Mouse (Mus musculus) splenic B cell, adult 2 months (primary cell): Measurements from ENCODE around the gene Adgrg3.
A peak's percentile ranks its signal among the peaks of the same experiment; 100 is the strongest.
"Not testable (repeated sequence)": the region's sequence is repeated elsewhere in the genome, so short reads cannot be mapped to it uniquely, and the experiment has no call there.

Experiments
- DNase-seq: peaks from one replicate; pipeline ENCODE4 v3.0.0-alpha.2; 2011; ENCODE audit warnings: low read depth, low spot score
- H3K27me3 ChIP-seq: 2 replicates; pipeline ENCODE4 v1.6.1; 2012; ENCODE audit warnings: mild to moderate bottlenecking, low read length, moderate library complexity, mixed read lengths; ENCODE audit not compliant: control insufficient read depth, poor library complexity, insufficient read depth, severe bottlenecking
- H3K36me3 ChIP-seq: 2 replicates; pipeline ENCODE4 v1.6.1; 2012; ENCODE audit warnings: mild to moderate bottlenecking, low read length, moderate library complexity, mixed read lengths; ENCODE audit not compliant: control insufficient read depth, poor library complexity, insufficient read depth, severe bottlenecking

Adgrg3 gene

DNA sequence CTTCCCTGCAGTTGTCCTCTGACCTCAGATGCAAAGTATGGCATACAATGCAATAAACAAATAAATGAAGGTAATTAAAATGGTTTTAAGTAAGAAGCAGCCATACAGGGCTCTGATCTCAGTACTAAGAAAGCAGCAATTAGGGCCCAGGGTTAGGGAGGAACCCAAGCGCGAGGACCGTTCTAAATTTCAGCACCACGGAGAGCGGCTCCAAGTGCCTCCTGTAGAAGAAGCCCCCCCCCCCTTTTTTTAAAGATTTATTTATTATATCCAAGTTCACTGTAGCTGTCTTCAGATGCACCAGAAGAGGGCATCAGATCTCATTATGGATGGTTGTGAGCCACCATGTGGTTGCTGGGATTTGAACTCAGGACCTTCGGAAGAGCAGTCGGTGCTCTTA, 10.9 kb downstream of the Adgrg3 start:
- H3K36me3 ChIP-seq, H3K27me3 ChIP-seq: not testable (repeated sequence)
- DNase-seq, result peak; percentile 21

DNA sequence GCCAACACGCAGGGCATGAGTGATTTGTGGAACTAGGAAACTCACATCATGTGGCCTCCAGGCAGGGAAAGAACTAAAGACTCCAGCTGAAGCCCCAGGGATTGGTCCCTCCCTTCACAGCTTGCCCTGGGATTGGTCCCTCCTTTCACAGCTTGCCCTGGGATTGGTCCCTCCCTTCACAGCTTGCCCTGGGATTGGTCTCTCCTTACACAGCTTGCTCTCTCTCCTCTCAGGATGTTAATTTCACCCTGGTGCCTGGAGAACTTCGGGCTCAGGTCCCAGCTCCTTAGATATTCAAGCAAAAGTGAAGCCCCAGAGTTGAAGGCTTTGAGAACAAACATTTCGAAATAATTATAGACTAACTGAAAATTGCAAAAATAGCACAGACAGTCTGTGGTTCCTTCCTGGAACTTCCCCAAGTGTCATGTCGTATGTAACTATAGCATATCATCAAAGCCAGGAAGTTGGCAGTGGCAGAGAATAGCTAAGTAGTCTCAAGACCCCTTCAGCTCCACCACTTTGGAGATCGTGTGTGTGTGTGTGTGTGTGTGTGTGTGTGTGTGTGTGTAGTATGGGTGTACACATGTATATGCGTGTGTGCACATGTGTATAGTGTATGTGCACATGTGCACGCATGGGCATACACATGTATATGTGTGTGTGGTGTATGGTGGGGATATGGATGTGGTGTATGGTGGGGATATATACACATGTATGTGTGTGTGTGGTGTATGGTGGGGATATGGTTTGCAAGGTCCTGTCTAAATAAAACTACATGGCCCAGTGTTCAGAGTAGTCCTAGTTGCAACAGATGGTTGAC, 19.8 kb downstream of the Adgrg3 start:
- H3K27me3 ChIP-seq, result no peaks in the 10 kb centered on the region
- no peaks in the 10 kb centered on the region for H3K36me3 ChIP-seq
- peak; percentile 22 for DNase-seq

DNA sequence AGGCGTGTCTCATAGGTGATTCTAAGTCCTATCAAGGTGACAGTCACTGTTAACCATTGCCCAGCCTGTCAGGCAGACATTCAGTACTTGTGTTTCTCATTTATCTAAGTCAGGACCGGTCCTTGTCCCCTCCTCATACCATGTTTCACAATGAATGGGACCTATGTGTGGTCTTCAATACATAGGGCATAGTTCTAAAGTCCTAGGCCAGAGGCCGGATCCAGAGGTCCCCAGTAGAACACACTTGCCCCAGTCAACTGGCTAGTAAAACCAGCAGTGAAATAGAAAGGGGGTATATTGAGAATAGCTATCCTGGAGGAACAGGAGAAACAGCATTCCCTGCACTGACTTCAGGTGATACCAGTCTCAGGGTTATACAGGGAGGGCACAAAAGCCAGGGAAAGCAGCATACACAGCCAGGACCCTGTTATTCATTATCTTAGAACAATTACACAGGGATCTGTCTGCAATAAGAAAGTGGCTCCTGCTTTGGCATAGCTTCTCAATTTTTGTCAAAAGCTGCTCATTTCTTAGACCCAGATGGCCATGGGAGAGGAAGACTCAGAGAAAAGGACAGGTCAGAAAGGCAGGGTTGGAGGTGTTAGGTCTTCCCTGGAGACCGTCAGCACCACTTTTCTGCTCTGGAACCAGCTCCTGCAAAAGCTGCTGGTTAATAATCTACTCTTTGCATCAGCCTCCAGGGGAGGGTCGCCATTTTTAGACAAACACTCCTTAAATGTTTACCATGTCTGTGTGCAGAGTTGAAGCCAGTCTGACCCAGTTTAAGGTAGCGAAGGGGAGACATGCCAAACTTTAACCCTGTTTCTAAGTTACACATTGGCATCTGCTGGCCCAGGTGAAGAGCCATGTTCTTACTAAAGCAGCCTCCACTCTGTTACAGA, 24.6 kb downstream of the Adgrg3 start:
- H3K27me3 ChIP-seq, result no peaks in the 10 kb centered on the region
- DNase-seq, result no peak
- H3K36me3 ChIP-seq, result no peaks in the 10 kb centered on the region

DNA sequence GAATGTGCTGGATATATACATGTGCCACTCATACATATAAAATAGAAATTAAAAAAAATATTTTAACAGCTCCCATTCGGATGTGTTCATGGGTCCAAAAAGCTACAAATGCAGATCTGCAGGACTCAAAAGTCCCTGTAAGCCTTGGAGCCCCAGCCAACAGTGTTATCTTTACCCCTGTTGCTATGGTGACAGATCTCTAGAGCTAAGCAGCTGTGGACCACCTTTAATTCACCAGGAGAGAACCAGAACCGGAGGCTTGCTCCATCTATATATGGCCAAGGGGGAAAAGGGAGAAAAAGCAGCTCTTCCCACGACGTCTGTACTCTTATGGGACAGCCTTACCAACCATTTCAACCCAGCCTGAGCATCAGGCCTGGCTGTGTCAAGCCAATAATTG, 27.3 kb downstream of the Adgrg3 start:
- H3K27me3 ChIP-seq, result no peaks in the 10 kb centered on the region
- DNase-seq, result no peak

DNA sequence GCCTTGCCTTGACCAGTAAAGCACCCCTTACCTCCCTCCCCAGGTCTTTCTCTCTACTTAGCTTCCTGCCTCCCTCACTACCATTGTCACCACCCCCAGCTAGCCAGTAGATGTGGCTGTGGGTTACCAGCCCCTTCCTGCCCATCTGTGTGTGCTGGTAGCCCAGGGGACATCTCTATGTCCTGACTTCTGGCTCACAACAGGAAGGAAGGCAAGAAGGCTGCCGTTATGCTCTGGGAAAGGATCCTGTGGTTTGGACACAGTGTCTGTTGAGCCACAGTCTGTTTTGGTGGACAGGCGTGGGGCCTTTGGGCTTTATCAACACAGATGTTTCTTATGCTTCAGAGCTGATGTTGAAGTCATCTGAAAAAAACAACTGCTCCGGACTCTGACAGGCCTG, 29.5 kb downstream of the Adgrg3 start:
- DNase-seq, result no peak
- no peaks in the 10 kb centered on the region for H3K36me3 ChIP-seq

More for the DNA sequence above, 27.3 kb downstream of the Adgrg3 start:
- no peaks in the 10 kb centered on the region for H3K36me3 ChIP-seq

DNA sequence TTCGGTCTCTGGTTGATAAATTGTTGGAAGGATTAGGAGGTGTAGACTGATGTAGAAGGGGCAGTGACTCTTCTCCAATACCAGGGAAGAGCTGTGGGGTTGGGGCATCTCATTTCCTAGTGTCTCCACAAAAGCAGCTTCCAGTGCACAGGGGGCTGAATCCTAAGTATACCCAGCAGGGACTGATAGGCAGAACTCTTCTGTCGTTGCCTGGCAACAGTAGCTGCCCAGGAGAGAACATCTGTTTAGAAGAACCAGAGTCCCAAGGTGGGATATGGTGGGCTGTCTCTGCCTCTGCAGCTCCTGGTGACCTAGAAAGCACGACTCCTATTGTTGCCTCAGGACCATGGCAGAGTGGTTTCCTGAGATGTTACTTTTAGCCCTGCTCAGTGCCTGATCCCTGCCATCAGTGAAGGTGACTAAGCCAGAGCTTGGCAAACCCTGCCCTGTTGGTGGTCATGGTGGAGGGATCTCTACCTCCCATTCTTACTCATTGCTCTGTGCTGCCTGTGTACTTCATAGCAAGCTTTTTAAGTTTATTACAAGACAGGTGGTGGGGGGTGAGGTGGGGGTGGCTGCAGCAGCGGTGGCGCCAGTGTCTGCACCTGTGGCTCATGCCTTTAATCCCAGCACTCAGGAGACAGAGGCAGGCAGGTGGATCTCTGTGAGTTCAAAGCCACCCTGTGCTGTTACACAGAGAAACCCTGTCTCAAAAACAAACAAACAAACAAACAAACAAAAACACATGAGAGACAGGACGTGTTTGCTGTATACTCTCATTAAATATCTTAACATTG, 30.6 kb downstream of the Adgrg3 start:
- DNase-seq, result no peak
- H3K27me3 ChIP-seq, result no peaks in the 10 kb centered on the region; the same call in 1 of the 2 replicates
- H3K36me3 ChIP-seq, result no peaks in the 10 kb centered on the region

More for the DNA sequence above, 29.5 kb downstream of the Adgrg3 start:
- no peaks in the 10 kb centered on the region; the same call in 1 of the 2 replicates for H3K27me3 ChIP-seq

DNA sequence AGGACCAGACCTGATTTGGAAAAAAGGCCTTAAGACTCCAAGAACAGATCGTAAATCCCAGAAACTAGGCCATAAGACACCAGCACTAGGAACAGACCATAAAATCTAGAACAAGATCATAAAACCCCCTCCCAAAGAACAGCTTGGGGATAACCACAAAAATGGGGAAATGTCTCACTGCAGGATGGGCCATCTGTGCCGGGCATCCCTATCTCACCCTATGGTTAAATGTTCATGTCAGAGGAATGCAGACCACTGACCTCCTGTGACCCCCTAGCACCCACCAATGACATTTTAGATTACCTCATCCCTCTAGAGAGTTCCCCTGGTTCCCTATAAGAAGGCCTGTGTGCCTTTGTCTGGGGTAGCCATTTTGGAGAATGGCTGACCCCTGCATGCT, 32.1 kb downstream of the Adgrg3 start:
- DNase-seq, result no peak
- H3K36me3 ChIP-seq, result no peaks in the 10 kb centered on the region
- H3K27me3 ChIP-seq, result no peaks in the 10 kb centered on the region; the same call in 1 of the 2 replicates

DNA sequence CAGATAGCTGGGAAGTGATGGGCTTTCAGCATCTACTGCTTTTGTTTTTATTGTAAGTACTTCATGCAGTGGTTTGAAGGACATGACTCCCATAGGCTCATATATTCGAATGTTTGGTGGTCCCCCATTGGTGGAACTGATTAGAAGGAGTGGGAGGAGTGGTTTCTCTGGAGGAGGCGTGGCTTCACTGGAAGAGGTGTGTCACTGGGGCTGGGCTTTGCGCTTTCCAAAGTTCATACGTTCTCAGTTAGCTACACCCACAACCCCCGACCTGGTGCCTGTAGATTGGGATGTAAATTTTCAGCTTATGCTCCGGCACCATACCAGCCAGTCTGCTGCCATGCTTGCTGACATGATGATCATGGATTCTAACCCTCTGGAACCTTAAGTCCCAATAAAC, 36.9 kb downstream of the Adgrg3 start:
- H3K36me3 ChIP-seq, result no peaks in the 10 kb centered on the region
- no peak for DNase-seq
- H3K27me3 ChIP-seq, result no peaks in the 10 kb centered on the region; the same call in 1 of the 2 replicates

DNA sequence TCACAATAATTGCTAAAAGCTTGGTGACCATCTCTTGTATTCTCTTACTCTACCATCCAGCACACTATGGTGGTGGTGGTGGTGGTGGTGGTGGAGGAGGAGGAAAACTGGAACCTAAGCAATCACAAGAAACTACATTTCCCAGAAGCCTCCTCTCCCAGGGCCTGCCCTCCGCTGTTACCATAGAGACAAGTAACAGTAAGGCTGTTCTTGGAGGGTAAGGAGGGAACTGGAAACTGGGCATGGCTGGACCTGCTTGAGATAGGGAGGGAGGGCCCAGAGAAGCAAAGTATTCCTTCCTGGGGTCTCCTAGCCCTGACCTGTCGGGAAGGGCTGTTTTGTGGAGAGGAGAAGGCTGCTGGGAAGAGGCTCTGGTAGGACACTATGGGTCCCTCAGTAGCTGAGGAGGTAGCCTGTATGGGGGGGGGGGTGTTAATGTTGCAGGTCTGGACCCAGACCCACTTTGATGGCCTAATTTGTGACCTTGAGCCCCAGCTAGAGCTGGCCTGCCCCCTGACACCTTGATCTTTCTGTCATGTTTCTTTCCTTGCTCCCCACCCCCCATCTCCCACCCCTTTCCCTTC, 37.5 kb downstream of the Adgrg3 start, which contains the start of gene Drc7:
Gene Drc7 (plus strand): TSS at position 177 of the 584 bp plus-strand sequence.
- Histone ChIP-seq H3K27me3 (no peaks in the 10 kb centered on the region; the same call in 1 of the 2 replicates), H3K36me3 (no peaks in the 10 kb centered on the region)
- DNase-seq, result no peak

DNA sequence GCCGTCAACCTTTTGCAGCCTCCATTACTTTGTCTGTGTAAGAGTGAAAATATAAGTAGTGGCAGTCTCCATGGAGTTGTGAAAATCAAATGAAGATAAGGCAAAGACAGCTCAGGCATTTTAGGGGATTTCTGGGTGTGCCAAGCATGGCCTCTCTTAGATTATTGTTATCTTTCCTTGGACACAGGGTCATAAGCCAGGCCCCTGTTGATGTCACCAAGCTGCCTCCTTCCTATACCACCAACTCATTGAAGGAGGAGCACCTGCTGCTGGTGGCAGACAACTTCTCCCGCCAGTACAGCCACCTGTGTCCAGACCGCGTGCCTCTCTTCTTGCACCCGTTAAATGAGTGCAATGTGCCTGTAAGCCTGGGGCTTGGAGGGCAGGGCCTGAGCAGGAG, 38.9 kb downstream of the Adgrg3 start:
- H3K36me3 ChIP-seq, result no peaks in the 10 kb centered on the region
- H3K27me3 ChIP-seq, result no peaks in the 10 kb centered on the region
- DNase-seq, result no peak

DNA sequence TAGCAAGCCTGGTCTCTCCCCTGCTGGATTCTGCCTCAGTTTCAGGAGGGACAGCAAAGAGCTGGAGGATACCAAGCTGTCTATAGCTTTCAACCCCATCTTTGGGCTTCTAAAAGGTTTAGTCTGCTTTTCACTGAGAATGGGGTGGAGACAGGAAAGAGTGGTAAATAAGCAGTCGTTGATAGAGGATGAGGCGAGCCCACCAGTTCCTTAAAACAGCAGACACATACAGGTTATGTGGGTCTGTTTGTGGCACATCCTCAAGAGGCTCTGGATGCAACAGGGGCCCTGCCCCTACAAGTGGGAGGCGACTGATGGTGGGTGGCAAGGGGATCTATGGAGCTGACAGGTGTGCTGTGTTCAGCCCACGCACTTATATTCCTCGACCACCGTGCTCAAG, 41.2 kb downstream of the Adgrg3 start:
- Histone ChIP-seq H3K36me3 (no peaks in the 10 kb centered on the region), H3K27me3 (no peaks in the 10 kb centered on the region; the same call in 1 of the 2 replicates)
- DNase-seq, result peak; percentile 33

DNA sequence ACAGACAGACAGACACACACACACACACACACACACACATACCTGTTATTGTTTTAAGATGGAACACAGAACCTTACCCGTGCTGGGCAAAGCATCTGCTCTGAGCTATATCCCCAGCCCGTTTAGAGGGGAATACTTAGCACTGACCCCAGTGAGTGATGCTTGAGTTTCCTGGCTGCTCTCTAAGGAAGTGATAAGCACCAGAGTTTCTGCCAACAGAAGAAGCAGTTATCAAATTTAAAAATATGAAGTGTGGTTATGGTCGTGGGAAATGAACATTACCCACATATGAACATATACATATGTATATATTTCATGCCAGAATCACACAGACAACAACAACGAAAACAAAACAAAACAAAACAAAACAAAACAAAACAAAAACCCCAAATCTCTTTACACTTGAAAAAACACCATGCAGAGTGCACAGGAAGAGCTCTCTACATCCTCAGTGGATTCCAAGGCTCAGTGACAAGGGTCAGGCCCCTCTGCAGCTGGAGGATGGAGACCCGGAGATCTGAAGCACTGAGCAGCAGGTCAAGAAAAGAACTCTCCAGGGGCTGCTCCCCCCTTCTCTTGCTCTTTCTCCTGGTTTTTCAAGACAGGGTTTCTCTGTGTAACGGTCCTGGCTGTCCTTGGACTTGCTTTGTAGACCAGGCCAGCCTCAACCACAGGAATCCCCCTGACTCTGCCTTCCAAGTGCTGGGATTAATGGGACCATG, 42.5 kb downstream of the Adgrg3 start:
- Histone ChIP-seq H3K27me3 (no peaks in the 10 kb centered on the region; the same call in 1 of the 2 replicates), H3K36me3 (no peaks in the 10 kb centered on the region)
- no peak for DNase-seq

DNA sequence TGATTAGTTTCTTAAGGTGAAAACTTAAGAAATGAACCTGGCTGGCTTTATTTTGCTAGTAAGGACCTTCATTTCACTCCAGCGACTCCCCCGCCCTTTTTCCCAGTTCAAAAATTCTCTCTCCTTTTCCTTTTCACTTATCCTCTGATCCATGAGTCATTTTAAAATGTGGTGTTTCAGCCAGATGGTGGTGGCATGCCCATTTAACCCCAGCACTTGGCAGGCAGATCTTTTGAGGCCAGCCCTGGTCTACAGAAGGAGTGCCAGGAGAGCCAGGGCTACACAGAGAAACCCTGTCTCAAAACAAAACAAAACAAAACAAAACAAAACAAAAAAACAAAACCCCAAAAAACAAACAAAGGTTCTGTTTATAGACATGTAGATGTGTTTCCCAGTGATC, 47.0 kb downstream of the Adgrg3 start:
- Histone ChIP-seq H3K36me3 (no peaks in the 10 kb centered on the region), H3K27me3 (no peaks in the 10 kb centered on the region; the same call in 1 of the 2 replicates)
- DNase-seq, result no peak
